8 mouse cellular contexts compared by ENCODE assay signal in the genomic region with DNA sequence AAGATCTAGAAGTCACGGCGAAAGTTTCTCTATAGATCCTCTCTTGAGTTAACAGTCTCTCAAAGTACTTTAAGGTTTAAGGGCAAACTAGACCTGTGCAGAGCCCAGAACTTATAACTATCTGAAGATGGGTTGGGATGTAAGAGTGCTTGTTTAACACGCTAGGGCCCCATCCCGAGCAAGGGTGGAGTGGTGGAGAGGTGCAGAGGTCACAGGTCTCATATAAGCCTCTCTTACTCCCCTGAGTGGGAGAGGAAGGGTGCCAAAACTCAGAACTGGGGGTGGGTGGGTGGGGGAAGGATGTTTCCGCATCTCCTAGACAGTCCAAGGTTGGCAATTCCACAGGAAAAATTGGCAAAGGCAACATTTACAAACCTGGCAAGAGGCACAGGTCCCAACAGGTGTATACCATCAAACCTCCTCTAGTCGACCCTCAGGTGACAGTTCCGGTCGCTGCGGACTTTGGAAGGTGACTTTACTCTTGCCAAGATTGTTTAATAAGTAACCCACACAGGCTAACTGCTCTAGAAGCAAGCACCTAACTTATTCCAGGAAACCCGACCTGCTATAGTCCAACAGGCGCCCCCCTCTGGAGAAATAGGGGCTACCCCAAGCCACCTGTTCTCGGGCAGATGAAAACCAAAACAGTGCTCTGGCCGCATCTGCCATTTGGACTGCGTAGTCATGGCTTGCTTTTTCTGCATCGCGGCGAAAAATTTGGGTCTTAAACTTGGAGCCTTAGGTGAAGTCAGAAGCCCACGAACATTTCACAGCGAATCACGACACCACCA. TPM values are rescaled to one million over a fixed set of nuclear protein-coding genes. Genes with fewer than 3 reads are reported as not detected.
DNase-seq lines count a peak whose midpoint lies in the region; ATAC-seq and TF ChIP-seq lines count a peak whose summit lies in the region.

No protein-coding gene starts in this region.

- H3K27me3 ChIP-seq in limb, embryonic 12.5 days = no peaks in the 10 kb centered on the region
- H3K27me3 ChIP-seq in midbrain, embryonic 11.5 days (ENCODE audit: control insufficient read depth, insufficient read depth, low read length) = no peaks in the 10 kb centered on the region
- 0 out of 2 replicates have a peak, but pooled peaks cover 2% of the 10 kb centered on the region for H3K27me3 ChIP-seq in testis, adult 2 months (ENCODE audit: control insufficient read depth, insufficient read depth, low read length)

- WGBS in limb, embryonic 12.5 days = 24% methylated on average over 20 of the region's 20 CpGs
- 25% methylated on average over 20 of the region's 20 CpGs for WGBS in midbrain, embryonic 11.5 days

- H3K36me3 ChIP-seq in limb, embryonic 12.5 days = no peaks in the 10 kb centered on the region
- no peaks in the 10 kb centered on the region for H3K36me3 ChIP-seq in midbrain, embryonic 11.5 days (ENCODE audit: control insufficient read depth, insufficient read depth, low read length)
- H3K36me3 ChIP-seq in testis, adult 2 months (ENCODE audit: control insufficient read depth, insufficient read depth, low read length) = no peaks in the 10 kb centered on the region

- H3K27ac ChIP-seq in limb, embryonic 12.5 days = peak overlapping the region; percentile 92
- no peak overlapping the region; the same call in 1 of the 2 replicates for H3K27ac ChIP-seq in midbrain, embryonic 11.5 days (ENCODE audit: low read depth, low read length)
- peak overlapping the region; percentile 25; the same call in 1 of the 2 replicates for H3K27ac ChIP-seq in testis, adult 2 months (ENCODE audit: control insufficient read depth, insufficient read depth, low read depth, low read length)

- no peak for TF ChIP-seq POLR2A in testis, adult 2 months (IDR thresholded peaks at IDR 0.05; ENCODE audit: control insufficient read depth, low read depth, low read length)

- peaks cover 11% of the 10 kb centered on the region for H3K4me1 ChIP-seq in limb, embryonic 12.5 days (replicated peaks)
- H3K4me1 ChIP-seq in midbrain, embryonic 11.5 days (ENCODE audit: control insufficient read depth, insufficient read depth, low read length) = peaks cover 11% of the 10 kb centered on the region; the same call in 1 of the 2 replicates
- H3K4me1 ChIP-seq in testis, adult 2 months (ENCODE audit: control insufficient read depth, insufficient read depth, low read length) = peaks cover 19% of the 10 kb centered on the region

- no peak for TF ChIP-seq CTCF in testis, adult 2 months (IDR thresholded peaks at IDR 0.05; ENCODE audit: control insufficient read depth, insufficient read depth, insufficient replicate concordance, low read depth, low read length)

- peak overlapping the region; percentile 58 for H3K4me3 ChIP-seq in limb, embryonic 12.5 days (replicated peaks)
- H3K4me3 ChIP-seq in midbrain, embryonic 11.5 days (ENCODE audit: low read depth, low read length) = peak overlapping the region; percentile 54
- H3K4me3 ChIP-seq in testis, adult 2 months (ENCODE audit: control insufficient read depth, low read depth, low read length) = peak overlapping the region; percentile 85

- peak; percentile 41 to 50 for DNase-seq in heart, adult 18-20 months
- no peak for DNase-seq in heart, adult 9 months (ENCODE audit: low spot score in 2 of 2)
- DNase-seq in embryo, embryonic 10 days (ENCODE audit: low spot score) = peak; percentile 54
- DNase-seq in heart, postnatal 4 days = peak; percentile 28
- DNase-seq in midbrain, embryonic 11.5 days (ENCODE audit: low spot score, missing footprints) = peak; percentile 94

- ATAC-seq in limb, embryonic 12.5 days (ENCODE audit: insufficient number of reproducible peaks, insufficient read depth, low FRiP score, low TSS enrichment, low read depth) = 0 out of 2 replicates have a peak, but pooled peaks have one; percentile 26
- ATAC-seq in midbrain, embryonic 11.5 days (ENCODE audit: low FRiP score) = peak; percentile 8; the same call in 1 of the 2 replicates
- no peak for ATAC-seq in frontal cortex, adult (ENCODE audit: low TSS enrichment)

- H3K9ac ChIP-seq in limb, embryonic 12.5 days (replicated peaks) = peak overlapping the region; percentile 71
- H3K9ac ChIP-seq in midbrain, embryonic 11.5 days (ENCODE audit: low read length) = peak overlapping the region; percentile 69; the same call in 1 of the 2 replicates

- peak overlapping the region; percentile 78 for H3K4me2 ChIP-seq in limb, embryonic 12.5 days
- peak overlapping the region; percentile 88 for H3K4me2 ChIP-seq in midbrain, embryonic 11.5 days

- H3K9me3 ChIP-seq in limb, embryonic 12.5 days = no peaks in the 10 kb centered on the region
- H3K9me3 ChIP-seq in midbrain, embryonic 11.5 days (ENCODE audit: control insufficient read depth, low read length) = no peaks in the 10 kb centered on the region

RNA-seq across cellular contexts. Expression of gene Mob3b, which starts 2.0 kb away (rescaled TPM):
- 1 to 10 TPM; 1.0 to 1.9 TPM for total RNA-seq in heart, adult 18-20 months (2021)
- total RNA-seq in heart, postnatal 4 days (2021) = 1 to 10 TPM; 1.5 to 2.0 TPM
- 14.3 and 15.1 TPM in 2 replicates for polyA plus RNA-seq in limb, embryonic 12.5 days (2016; fragmentation: Nextera tagmentation; extraction: Ambion mirVana)
- polyA plus RNA-seq in midbrain, embryonic 11.5 days (2014; fragmentation: Nextera tagmentation; extraction: Ambion mirVana) = 16.5 and 18.3 TPM in 2 replicates
- 1.3 and 1.4 TPM in 2 replicates for polyA plus RNA-seq in testis, adult 2 months (2012; rRNA removed)

RNA-seq across cellular contexts. Expression of gene Ifnk, which starts 3.5 kb away (rescaled TPM):
- not detected for total RNA-seq in heart, adult 18-20 months (2021)
- total RNA-seq in heart, postnatal 4 days (2021) = not detected
- 0.26 and 0.28 TPM in 2 replicates for polyA plus RNA-seq in limb, embryonic 12.5 days (2016; fragmentation: Nextera tagmentation; extraction: Ambion mirVana)
- 0.46 TPM in 1 of 2 replicates, not detected in the other for polyA plus RNA-seq in midbrain, embryonic 11.5 days (2014; fragmentation: Nextera tagmentation; extraction: Ambion mirVana)
- polyA plus RNA-seq in testis, adult 2 months (2012; rRNA removed) = not detected in 2 replicates

Comparison
In these comparisons a context has a peak if more than half of its experiments do, and no peak if none do; other contexts are left out.
1. DNase-seq: peak in heart, adult 18-20 months (2 of 2), embryo, embryonic 10 days (single experiment), heart, postnatal 4 days (single experiment) and midbrain, embryonic 11.5 days (single experiment); none in heart, adult 9 months (0 of 2).
2. Peak in every context shown above with its lines, with median percentiles within 50 percentile points of each other: H3K4me3 ChIP-seq.